Mouse (Mus musculus) brain, embryonic 18.5 days (tissue): Measurements from ENCODE around the gene Mcrip2.

ENCODE experiments used
- DNase-seq: peaks from one replicate; pipeline ENCODE4 v3.0.0-alpha.2; 2012; ENCODE audit warnings: low read depth, low spot score

Gene Mcrip2

DNA sequence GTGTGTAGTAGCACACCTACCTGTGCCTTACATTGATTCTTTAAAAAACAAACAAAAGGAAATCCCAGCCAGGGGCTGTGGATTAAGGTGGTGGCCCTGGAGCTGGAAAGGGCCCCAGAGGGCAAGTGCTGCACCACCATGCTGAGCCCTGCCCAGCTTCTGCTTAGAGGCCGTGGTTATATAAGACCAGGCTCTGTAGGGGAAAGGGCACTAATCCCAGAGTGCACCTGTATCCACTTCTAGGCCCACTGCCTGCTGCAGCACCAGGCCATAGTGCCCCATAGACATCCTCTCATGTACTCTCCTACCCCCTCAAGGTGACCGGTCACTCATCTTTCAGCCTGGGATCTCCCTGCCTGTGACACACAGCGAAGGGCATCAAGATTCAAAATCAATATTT, 2.4 kb downstream of the Mcrip2 start:
- DNase-seq, result no peak

DNA sequence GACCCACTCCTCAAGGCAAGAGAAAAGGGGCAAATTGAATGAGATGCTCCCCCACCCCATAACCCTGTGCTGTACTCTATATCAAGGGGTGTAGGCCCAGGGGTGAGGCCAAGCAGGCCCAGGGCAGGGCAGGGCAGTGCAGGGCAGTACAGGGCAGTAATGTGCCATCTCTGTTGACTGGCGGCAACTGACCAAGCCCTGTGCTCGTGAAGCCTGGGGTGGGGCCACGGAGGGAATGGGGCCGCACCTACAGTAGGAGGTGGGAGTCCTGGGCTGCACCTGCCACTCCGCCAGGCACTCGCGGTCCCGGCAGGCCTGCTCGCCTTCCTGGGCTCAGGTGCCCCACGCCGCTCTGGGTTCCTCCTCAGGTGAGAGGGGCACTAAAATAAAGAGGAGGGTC, 3.3 kb downstream of the Mcrip2 start:
- no peak for DNase-seq

DNA sequence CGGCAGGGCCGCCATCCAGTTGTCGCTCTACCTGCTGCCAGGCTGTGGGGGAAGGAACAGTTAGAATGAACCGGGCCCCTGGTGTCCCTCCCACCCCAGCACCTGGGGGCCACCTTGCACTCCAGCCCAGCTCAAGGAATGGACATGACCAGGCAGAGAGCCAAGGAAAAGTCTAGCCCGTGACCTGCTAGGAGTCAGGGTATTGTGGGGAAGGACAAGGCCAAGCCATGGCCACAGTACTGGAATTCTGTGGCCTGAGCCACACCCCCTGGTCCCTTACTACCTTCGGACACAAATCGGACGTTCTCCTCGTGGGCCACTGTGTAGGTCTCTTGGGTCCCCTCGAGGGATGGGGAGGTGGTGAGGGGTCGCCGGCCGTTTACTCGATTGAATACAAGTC, 4.3 kb downstream of the Mcrip2 start:
- DNase-seq, result no peak

DNA sequence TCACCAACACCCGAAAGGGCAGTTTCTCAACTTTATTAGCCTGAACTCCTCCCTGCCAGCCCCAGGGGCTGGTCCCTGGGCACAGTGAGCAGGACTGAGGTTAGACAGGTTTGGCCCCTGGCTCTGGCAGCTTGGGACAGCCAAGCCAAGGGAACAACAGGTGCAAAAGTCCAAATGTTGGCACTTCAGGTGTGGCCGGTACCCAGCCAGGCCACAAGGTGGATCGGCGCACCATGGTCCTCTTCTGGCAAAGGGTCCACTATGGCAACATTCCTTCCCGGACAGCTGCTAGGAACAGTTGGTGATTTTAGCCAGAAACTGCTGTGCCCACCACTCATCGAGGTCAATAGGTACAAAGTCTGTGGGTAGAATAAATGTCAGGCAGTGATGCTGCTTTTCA, 4.9 kb downstream of the Mcrip2 start:
- no peak for DNase-seq

DNA sequence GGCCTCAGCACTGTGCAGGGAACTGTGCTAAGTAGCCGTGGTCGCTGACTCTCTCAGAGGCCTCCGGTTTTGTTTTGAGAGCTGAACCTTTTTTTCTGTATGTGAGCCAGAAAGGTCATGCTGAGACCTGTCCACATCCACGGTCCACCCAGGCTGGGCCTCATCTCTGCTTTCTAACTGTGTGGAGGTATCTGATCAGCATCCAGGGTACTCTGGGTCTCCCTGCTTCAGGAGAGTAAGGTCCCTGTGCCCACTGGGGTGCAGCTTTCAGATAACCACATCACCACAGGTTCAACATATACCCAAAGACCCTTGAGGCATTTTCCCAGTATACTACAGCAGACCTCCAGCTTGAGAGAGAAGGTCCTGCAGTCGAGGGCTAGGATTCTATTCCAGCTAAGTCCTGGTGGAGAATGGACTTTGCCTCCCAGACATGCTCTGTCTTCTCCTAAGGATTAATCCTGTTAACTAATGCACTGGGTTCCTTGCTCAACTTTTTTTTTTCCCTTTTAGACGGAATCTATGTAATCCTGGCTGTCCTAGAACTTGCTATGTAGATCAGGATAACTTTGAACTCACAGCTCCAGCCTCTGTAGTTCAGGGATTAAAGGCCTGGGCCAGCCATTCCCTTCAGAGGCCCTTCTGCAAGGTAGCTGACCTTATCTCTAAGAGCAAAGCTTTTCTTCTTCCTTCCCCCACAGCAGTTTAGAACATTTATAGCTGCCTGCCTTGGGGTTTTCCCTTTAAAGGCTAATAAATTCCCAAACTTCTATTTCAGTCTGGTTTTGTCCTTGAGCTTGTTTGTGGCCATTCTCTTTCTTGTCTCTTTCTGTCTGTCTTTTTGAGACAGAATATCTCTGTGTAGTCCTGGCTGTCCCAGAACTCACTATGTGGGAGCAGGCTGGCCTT, 6.6 kb downstream of the Mcrip2 start:
- no peak for DNase-seq

DNA sequence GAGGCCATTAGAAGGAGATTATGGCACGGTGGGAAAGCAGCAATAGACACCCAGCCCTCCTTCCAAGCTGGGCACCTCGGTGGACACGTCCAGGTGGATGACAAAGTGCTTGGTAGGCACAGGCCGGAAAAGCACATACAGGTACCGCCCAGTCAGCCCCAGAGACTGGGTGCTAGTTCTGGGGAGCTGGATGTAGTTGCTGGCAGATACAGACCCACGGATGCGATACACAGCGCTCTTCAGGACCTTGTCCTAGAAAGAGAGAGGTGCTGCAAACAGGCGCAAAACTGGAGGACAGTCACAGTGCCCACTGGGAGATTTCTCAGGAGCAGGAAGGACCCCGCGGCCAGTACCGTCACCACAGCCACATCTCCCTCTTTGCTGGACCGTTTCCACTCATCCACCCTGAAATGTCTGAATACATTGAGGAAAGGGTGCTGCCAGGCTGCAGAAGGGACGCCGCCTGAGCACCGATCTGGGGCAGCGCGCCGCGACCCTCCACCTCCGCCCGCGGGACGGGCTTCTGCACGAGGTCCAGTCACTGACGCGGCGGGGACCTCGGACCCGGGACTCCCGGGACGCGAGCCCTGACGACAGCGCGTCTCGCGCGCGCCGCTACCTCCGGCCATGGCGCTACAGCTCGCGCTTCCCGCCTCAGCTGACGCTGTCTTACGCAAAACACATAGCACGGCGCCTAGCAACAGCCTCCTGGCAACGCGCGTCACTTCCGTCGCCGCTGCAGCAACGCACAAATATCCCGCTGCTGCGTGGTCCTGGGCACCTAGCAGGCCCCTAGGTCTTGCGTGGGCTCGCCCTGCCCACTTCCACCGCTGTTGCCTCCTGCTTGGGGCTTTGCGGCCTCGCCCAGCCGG, 7.5 kb downstream of the Mcrip2 start, which contains the start of gene Wdr90:
Gene Wdr90 (minus strand): TSS at position 670 of the 872 bp plus-strand sequence.
- DNase-seq, result peak; percentile 85

DNA sequence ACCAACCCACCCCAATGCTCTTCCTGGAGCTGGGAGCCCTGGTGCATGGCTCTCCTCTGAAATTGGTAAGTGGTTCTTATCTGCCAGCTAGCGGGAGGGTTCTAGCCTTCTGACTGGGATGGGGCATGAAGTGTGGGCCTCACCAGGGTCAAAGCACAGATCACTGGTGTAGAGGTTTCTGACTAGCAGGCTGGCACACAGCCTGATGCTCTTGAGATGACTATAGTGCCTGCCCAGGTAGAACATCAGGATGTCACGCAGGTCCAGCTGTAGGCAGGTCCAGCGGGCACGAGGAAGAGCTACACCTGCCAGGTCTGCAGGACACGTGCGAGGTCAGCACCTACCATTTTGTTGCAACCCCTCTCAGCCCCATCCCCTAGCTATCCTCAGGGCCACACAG, 8.3 kb downstream of the Mcrip2 start:
- no peak for DNase-seq

DNA sequence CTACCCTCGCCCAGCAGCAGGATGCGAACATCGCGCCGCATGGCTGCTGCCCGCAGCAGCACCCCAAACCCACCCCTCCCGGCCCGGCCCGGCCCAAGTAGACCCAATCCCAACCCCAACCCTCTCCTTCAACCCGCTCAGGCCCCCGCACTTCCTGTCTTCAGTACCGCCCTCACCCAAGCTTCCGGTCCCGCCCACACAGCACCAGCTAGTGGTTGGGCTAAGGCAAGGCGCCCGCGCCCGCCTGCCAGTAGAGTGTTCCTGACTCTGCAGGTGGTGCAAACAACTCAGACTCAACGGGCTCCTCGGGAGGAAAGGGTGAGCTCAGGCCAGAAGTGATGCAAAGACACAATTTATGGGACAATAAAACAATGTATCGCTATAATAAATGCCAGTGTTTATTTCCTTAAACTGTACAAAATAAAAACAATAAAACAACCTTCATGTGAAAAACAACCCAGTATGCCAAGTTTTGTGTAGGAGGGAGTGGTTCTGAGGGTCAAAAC, 24.1 kb downstream of the Mcrip2 start, which contains the start of gene Rhot2:
Gene Rhot2 (minus strand): TSS at position 456 of the 506 bp plus-strand sequence.
- peak; percentile 75 for DNase-seq

DNA sequence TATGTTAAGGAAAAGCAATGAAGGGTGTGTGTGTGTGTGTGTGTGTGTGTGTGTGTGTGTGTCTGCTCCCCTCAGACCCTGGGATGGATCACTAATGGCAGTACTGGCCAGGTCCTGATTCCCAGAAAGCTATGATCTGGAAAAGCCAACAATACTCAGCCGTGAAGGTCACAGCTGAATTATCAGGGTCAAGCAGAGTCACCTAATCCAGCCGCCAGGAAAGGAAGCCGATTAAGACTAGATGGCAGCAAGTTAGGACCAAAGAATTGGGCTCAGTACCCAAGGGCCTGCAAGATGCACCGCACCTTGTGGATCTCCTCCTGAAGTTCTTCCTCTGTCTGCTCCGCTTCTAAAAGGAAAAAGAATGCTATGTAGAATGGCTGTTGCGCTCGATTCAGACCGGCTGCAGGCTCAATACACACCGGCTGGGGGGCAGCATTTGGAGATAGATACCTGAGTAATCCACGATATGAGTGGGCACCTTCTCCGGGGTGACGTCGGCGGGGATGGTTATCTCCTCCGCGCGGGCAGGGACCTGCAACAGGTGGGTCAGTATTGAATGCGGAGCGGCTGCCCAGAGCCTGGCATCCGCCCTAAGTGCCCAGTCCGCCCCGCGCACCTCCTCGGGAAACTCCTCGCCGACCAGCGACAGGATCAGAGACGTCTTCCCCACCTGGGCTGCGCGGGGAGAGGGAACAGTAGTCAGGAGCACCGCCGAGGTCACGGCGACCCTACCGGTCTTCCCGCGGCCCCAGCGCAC, 24.7 kb downstream of the Mcrip2 start:
- DNase-seq, result no peak

DNA sequence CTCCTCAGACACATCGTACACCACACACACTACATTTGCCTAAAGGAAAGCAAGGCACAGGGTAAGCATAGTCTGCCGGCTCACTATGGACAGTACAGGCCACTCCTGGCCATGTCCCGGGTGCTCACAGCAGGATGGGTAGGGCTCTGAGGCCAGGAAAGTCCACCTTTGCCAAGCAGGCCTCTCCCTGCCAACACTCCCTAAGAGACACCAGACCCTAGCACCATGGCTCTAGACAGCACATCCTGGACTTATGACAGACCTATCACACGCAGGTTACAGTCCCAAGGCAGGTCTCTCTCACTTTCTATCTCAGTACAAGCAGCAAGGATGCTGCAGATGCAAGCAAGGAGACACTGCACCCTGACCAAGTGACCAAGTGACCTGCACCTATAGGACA, 25.4 kb downstream of the Mcrip2 start:
- DNase-seq, result no peak

DNA sequence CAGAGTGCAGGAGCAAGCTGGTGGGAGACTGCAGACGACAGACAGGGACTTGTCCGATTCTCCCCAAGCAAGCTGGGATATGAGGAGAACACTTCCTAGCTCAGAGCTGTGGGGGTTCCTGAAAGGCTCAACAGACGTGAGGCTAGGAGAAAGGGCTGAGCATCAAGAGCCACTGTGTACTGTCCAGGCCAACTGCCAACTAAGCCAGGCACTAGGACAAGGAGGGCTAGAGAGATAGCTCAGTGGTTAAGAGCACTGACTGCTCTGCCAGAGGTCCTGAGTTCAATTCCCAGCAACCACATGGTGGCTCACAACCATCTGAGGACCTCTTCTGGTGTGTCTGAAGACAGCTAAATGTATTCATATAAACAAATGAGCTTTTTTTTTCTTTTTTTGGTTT, 26.1 kb downstream of the Mcrip2 start:
- DNase-seq, result no peak

DNA sequence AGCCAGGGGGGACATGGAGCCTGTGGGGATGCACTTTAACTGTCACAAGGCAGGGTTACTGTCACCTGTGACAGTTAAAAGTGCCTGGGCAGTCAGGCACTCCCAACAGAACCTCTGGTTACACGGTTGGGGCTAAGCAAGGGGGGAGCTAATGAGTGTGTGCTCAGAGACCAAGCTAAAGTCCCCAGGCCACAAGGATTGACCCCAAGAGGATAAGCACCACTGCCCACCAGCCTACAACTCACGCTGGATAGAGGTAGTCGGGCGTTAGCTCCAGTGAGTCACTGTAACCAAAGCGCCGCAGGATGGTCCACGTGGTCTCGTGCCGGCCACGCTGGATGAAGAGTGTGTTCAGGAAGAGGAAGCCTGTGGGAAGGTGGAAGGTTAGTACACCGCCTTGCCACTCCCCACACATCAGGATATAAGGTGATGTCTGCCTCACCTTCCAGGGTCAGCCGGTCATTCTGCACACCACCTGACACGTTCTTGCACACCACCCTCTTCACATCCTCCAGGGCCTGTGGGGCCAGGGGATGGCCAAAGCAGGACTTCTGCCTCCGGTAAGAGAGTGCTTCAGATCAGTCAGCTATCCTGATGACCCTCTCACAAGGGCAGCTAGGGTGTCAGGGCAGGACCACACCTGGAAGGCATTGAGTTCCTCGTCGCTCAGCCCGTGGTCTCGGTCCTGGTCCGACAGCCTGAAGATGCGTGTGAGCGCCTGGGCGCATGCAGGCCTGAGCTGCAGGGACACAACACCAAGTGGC, 27.3 kb downstream of the Mcrip2 start, which contains the start of gene Gm20683:
Gene Gm20683 (minus strand): TSS at position 647 of the 764 bp plus-strand sequence.
- no peak for DNase-seq

DNA sequence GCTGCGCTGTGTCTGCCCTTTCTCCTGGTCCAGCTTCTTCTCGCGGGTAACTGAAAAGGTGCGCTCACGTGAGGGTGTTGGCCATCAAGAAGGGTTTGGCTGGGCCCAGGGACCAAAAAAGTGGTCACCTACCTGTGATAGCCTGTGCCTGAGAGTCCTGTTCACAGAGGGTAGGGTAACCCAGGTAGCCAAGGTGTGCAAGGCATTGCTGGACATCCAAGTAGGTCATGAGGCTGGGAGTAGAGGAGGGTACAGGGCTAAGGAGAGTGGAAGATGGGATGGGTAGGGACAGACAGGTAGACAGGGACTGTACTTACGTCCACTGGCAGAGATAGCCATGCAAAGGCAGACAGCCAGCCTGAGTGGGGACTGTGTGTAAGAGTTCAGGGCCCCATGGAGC, 28.0 kb downstream of the Mcrip2 start:
- DNase-seq, result no peak

DNA sequence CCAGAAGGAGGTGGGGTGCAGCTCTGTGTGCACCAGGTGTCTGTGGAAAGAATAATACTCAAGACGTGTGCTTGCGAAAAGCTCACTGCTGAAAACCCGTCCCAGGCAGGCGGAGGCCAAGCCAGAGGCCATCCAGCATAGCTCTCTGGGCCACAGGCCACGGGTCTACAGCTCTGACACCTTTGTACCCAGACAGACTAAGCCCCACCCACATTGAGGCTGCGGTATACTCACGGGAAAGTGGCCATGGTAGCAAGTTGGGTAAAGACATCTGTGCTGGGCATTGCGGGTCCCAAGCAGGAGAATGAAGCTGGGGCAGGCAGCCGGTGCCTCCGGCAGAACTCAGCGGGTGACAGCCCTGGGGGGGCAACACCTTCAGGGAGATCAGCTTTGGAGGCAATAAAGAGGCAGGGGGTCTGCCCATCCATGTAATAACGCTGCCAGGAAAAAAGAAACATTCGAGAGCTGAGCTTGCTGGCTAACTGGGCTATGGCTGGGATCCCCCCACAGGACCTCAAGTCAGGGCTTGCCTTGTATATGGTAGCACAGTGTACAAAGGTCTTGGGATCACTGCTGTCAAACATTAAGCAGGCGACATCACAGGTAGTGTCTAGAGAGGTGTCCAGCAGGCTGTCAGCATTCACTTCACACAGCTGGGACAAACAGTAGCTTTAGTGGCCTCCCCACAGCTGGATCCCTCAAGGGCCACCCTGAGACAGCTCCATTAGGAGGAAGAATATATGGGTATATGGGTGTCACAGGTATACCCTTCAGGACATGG, 28.9 kb downstream of the Mcrip2 start:
- DNase-seq, result no peak

DNA sequence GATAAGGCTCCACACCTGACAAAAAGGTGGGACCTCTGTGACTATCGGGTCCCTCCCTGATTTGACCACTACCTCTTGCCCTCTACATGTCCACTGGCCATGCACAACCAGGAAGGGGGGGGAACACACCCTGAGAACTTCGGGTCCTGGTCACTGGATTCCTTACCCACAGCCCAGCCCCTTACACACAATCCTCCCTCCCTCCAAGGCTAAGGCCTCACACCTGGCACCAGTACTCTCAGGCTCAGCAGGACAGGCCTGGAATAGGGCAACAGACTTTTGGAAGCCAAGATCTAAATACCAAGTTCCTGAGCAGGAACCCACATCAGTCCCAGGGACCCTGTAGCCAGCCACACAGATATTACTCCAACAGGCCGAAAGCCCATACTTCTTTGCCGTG, 29.7 kb downstream of the Mcrip2 start:
- DNase-seq, result no peak

DNA sequence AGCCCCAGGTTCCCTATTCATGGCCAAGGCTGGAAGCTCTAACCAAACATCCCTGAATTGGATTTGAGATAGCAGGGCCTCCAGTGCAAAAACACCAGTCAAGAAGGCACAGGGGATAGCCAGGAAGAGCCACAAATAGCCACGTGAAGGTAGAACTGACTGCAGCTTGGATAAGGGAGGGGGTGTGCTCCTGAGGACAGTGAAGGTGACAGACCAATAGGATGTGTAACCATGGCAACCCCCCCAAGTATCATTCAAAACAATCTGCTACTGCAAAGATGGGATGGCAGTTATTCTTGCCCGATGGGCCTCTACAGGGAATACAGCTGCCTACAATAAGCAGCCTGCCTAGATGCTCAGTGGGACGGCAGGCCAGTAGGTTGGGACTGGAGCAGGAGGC, 31.0 kb downstream of the Mcrip2 start:
- DNase-seq, result no peak

DNA sequence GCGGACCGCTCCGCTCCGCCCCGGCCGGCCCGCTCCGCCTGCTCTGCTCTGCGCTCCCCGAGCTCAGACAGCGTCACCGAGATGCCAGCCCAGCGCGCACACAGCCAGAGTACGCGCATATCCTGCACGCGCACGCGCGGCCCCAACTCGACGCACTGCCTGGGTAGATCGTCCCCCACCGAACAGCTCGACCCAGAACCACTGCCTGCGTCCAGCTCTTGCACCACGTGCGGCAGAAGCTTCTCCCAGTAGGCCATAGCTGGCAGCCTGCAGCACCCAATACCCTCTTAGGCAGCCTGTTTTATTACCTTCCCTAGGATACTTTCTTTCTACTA, 31.5 kb downstream of the Mcrip2 start, which contains the start of gene Rhbdl1:
Gene Rhbdl1 (minus strand): TSS at position 220 of the 335 bp plus-strand sequence.
- no peak for DNase-seq

DNA sequence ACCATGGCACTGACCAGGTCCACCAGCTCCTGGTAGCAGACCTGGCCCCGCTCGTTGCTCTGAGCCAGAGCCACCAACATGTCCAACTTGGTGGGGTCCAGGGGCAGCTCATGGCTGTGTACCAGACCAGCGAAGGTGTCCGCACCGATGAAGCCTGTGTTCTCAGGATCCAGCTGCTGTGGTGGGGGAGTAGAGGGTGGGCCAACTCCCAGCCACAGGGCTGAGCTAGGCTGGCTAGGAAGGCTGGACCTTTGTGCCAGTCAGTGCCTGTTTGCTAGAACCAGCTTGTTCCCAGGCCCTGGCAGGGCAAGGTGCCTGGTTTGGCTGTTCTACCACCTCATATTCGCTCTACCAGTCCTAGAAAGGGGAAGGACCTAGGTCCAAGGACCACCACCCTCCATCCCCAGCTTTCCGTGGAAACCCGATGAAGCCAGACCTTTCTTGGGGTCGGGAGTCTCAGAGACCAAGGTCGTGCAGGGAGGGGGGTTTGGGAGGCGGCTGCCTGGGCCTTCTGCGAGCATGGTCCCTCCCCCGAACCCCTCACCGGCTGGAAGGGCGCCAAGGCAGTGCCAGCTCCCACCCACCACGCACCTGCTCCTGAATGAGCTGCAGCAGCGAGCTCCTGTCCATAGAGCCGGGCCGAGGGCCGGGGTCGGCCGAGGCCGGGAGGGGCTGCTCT, 32.0 kb downstream of the Mcrip2 start:
- no peak for DNase-seq

DNA sequence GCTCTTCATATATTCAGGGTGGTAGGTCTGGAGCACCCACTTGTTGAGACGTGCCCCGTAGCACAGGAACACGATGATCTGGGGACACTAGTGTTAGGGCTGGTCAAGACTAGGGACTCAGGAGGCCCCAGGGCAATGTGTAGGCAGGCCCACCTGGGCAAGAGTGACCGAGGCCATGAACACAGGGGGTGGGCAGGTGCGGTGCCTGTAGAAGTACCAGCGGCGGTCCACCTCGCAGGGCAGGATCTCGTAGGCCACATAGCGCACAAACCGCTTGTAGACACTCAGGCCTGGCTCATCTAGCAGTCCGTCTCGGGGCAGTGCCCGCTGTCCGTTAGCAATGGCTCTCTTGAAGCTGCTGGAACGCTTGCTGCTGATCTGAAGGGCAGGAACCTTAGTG, 32.7 kb downstream of the Mcrip2 start:
- DNase-seq, result no peak
